Mouse (Mus musculus): ENCODE results near the gene Olfr448.

Gene Olfr448

DNA sequence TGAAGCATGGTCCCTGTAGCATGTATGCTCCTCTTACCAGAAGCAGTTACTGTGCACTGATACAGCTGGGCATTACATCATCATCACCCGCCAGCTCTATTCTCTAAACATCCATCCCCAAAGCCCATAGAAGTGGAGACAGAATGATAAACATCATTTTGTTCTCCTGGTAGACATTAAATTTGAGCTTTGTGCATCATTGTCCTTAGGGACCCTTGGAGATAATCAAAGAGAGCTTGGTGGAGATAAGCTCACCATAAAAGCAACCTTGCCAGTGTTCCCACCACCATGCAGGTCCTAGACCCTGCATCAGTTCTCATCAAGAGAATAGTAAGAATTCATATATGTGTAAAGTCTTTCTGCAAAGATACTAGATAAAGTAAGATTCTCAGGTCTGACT, at the start of gene Olfr448:
Gene Olfr448, plus strand, starts transcription at position 301 of the 400 bp plus-strand sequence.
- DNase-seq (ENCODE audit: low spot score in 2 of 2): no peak

DNA sequence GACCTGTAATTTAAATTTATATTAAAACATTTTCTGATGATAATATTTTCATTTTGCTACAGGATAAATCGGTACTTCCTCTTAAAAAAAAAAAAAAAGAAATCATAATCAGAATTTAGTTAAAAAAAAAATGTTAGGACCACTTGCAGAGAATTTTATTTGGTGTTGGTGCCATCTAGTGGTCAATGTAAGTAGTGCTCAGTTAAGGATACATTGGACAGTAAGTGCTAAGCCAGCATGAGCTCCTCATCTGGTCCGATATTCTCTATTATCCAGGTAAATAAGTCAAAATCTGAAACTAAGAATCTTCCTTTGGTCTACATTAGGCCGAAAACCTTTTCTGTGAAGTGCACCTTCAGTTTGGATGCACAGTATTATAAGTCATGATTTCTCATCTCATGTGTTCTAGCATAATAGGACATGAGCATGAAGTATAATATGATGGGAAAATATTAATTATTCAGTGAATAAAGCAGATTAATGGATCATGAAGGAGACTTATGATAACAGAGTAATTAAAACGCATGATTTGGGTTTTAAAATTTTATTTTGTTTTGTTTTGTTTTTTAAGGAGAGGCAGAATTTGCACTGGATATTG, 29.9 kb upstream of the Olfr448 start:
- peak; percentile 10 to 72 for DNase-seq (ENCODE audit: low spot score in 2 of 2)

DNA sequence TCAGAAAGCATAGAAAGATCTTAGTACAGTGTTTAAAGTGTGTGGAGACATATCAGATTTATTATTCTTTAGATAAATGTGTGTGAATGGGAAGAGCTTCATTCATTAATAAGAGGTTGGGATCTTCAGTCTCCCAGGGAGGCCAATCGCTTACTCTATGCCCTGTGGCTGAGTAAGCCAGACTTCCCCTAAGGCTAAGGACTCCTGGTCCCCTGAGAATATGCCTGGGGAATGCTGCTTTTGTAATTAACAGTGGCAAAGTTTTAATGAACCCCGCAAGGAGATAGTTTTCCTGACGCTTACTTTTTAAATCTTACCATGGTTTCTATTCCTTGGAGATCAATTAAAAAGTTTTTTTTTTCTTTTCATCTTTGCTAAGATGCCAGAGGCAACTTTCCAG, 20.5 kb upstream of the Olfr448 start:
- no peak for DNase-seq (ENCODE audit: low spot score in 2 of 2)

DNA sequence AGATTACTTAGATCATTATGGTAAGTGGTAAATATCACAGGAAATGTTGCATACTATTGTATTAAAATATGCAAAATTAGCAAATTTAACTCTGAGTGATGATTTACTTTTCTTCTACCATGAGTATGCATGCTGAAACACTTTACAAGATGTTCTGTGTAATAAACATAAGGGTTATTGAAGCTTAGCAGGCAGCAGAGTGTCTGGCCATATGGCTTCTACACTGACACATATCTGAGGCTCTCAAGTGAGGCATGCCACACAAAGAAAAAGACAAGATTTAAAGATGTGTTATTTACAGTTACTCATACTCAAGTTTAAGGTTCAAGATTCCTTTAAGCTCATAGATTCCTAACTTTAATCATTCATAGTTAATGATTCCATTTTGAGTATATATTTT, 13.9 kb upstream of the Olfr448 start:
- DNase-seq (ENCODE audit: low spot score in 2 of 2): no peak

DNA sequence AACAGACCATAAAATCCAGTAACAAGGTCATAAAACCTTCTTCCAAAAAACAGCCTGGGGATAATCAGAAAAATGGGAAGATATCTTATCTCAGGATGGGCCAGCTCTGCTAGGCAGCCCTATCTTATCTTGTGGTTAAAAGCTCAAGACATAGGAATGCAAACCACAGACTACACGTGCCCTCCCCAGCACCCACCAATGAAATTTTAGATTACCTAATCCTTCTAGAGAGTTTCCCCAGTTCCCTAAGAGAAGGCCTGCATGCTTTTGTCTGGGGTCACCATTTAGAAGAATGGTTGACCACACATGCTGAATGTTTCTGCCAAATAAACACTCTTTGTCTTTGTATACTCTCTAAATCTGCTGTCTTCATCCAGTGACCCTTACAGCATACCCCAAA, 10.1 kb downstream of the Olfr448 start:
- DNase-seq (ENCODE audit: low spot score in 2 of 2): no peak

DNA sequence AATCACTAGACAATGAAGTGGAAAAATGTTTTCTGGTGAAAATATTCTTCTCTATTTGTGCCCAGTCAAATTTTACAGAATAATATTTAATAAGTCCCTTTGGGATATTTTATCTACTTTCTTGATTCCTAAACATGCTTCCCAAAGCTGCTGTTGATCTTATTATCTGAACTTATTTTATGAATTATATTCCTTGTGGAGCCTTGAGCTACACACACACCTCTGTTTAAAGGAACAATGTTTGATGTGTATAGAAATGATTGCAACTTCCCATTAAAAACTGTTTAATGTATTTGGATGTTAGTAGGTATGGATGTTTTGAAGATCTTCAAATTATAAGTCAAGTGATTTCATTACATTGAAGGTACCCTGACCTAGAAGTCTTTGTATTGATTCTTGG, 18.3 kb downstream of the Olfr448 start, which contains the start of gene Olfr447:
Gene Olfr447, plus strand, starts transcription at position 301 of the 400 bp plus-strand sequence.
- no peak for DNase-seq (ENCODE audit: low spot score in 2 of 2)

DNA sequence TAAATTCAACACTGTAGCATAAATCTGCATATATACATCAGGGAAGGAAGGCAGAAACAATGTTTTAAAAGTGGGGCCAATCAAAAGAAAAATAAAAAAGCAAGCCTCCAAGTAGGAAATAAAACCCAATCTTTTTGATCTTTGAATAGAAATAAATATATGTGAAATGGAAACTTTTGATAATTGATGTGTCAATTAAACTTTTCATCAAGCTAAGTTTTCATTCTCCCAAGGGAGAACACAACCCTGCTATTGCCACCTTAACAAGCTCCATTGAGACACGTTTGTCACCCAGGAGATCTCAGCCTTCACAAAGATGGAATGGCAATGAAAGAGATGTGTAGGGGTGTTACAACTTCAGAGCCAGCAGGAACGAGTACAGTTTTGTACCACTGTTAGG, 30.8 kb downstream of the Olfr448 start, which contains the start of gene Olfr446:
Gene Olfr446, plus strand, starts transcription at position 301 of the 400 bp plus-strand sequence.
- DNase-seq (ENCODE audit: low spot score in 2 of 2): no peak
